Mouse (Mus musculus) midbrain, postnatal 0 days (tissue): ENCODE measurements around the gene Mgp. TPM values are rescaled to one million over a fixed set of nuclear protein-coding genes. Genes with fewer than 3 reads are reported as not detected.

ENCODE experiments used
- ATAC-seq: fragments of 200-750 bp; cut with Nextera tagmentation; 2 replicates; pipeline ENCODE4 v1.8.0; 2017; ENCODE audit warnings: moderate number of reproducible peaks, mild to moderate bottlenecking, moderate TSS enrichment, moderate library complexity; ENCODE audit not compliant: low FRiP score
- DNase-seq: peaks from one replicate; pipeline ENCODE4 v3.0.0-alpha.2; 2015; ENCODE audit warnings: low spot score
- H3K27ac ChIP-seq: fragments of 300-500 bp; sonication (generic); 2 replicates; pipeline ENCODE4 v1.5.1; 2014; ENCODE audit warnings: low read depth, mild to moderate bottlenecking, low read length, mixed read lengths
- H3K27me3 ChIP-seq: fragments of 300-500 bp; sonication (generic); 2 replicates; pipeline ENCODE4 v1.6.1; 2014; ENCODE audit warnings: low read length, control low read depth, mixed read lengths; ENCODE audit not compliant: insufficient read depth
- H3K36me3 ChIP-seq: fragments of 300-500 bp; sonication (generic); 2 replicates; pipeline ENCODE4 v1.6.1; 2014; ENCODE audit warnings: low read length, control low read depth, mixed read lengths; ENCODE audit not compliant: insufficient read depth
- H3K4me1 ChIP-seq: fragments of 300-500 bp; sonication (generic); 2 replicates; pipeline ENCODE4 v1.6.1; 2014; ENCODE audit warnings: mild to moderate bottlenecking, control low read depth, antibody characterized with exemption, low read length, mixed read lengths; ENCODE audit not compliant: insufficient read depth
- H3K4me2 ChIP-seq: fragments of 300-500 bp; sonication (generic); 2 replicates; pipeline ENCODE4 v1.6.1; 2014; ENCODE audit warnings: low read depth, mild to moderate bottlenecking, low read length, mixed read lengths; ENCODE audit not compliant: poor library complexity, severe bottlenecking
- H3K4me3 ChIP-seq: fragments of 300-500 bp; sonication (generic); 2 replicates; pipeline ENCODE4 v1.5.1; 2014; ENCODE audit warnings: low read depth, mild to moderate bottlenecking, low read length, moderate library complexity
- H3K9ac ChIP-seq: fragments of 300-500 bp; sonication (generic); replicated peaks from 2 replicates; pipeline ENCODE4 v1.6.1; 2014; ENCODE audit warnings: mild to moderate bottlenecking, low read length, moderate library complexity, mixed read lengths; ENCODE audit not compliant: poor library complexity, severe bottlenecking
- H3K9me3 ChIP-seq: fragments of 300-500 bp; sonication (generic); 2 replicates; pipeline ENCODE4 v1.6.1; 2016; ENCODE audit warnings: low read length, control low read depth
- CTCF ChIP-seq: IDR thresholded peaks from 2 replicates; pipeline ENCODE4 v1.5.1; 2016; ENCODE audit warnings: antibody characterized with exemption, mild to moderate bottlenecking
- WGBS: fragments of 180-500 bp; shearing (Covaris S2); extraction: QIAGEN DNeasy Blood & Tissue Kit; methylation state at CpG from one replicate; pipeline ENCODE4 v1.1.7; 2014; 5-methylcytosine and 5-hydroxymethylcytosine counted together
- polyA plus RNA-seq: library from polyadenylated mRNA; unstranded; fragments of >200 nt; fragmentation: Nextera tagmentation; extraction: Ambion mirVana; gene quantifications from 2 replicates; pipeline ENCODE4 v1.2.1, GENCODE M21; 2015
- total RNA-seq: library from RNA; depleted of rRNA; stranded (reverse); fragments of >200 nt; gene quantifications from 2 replicates; pipeline ENCODE4 v1.2.3, GENCODE M21; 2014

The Mgp gene
- total and polyA plus RNA-seq, 2 experiments from 2014 or later, result 25.6 to 72.6 TPM

DNA sequence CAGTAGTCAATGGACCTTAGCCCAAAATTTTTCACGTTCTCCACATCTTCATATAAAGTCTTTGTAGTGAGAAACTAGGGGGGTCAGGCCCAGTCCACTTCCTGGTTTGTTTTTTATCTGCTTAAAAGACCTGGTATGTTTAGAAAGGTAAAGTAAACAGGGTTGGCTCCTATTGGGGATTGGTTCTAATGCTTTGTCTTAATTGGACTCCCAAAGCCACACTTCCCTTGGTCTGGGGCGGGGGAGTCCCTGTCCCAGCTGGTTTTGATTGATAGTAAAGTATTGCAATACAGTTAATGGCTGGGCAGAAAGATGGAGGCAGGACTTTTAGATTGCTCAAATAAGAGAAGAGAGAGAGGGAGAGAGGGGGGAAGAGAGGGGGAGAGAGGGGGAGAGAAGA lies 25.4 kb upstream of the Mgp start:
- H3K4me2 ChIP-seq, result no peak overlapping the region
- no peak overlapping the region for H3K4me3 ChIP-seq
- no peak for DNase-seq
- no peaks in the 10 kb centered on the region for H3K27me3 ChIP-seq
- WGBS, result 79% methylated on average over 2 of the region's 2 CpGs
- H3K9me3 ChIP-seq, result no peaks in the 10 kb centered on the region
- ATAC-seq, result no peak
- no peaks in the 10 kb centered on the region for H3K36me3 ChIP-seq
- no peak overlapping the region for H3K9ac ChIP-seq
- no peak overlapping the region for H3K27ac ChIP-seq
- H3K4me1 ChIP-seq, result no peaks in the 10 kb centered on the region
- TF ChIP-seq CTCF, result no peak

DNA sequence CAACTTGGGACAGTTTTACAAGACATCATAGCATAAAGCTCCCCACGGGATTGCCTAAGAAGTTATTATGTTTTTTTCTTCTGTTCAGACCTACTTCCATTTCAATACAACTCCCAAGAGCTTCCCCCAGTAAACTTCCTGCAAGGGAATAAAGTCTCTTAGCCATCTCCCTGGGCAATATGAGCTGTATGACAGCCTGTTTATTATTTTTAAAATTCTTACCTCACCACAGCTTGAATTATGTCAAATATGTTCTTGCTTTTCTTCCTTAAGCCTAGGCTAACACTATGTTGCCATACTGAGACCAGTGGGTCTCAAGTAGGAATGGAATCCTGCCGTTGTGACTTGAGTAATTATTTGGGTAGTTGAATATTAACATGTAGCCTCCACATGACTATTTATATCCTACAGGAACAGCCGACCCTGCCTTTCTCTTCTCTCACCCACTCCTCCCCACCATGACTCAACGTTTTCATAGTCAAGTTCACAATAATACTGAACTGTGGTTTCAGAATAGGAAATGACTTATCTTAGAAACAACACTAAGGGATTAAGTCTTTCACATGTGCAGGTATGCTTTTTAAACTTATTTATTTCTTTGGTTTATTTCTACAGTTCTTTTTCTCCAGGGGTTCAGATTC lies 24.9 kb upstream of the Mgp start:
- no peak for TF ChIP-seq CTCF
- ATAC-seq (no peak), DNase-seq (no peak)

DNA sequence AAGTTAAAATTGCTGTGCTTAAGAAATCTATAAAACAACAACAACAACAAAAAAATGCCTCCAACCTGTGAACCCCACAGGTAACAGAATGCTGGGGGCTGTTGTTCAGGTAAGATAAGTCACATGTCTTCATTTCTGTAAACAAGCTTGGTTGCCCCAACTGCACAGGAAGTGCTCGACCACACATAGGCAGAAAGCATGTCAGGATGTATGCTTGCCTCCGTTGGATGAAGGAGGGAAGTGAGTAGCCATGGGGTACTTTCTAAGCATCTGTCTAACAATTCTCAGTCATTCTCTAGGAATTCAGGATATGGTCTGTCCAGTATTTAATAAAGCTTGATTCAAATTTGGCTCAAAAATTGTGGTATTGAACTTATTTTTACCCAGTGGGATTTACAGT lies 23.3 kb upstream of the Mgp start:
- WGBS, result 82% methylated on average over 2 of the region's 2 CpGs
- Histone ChIP-seq H3K27ac (no peak overlapping the region), H3K36me3 (no peaks in the 10 kb centered on the region), H3K4me1 (no peaks in the 10 kb centered on the region), H3K4me2 (no peak overlapping the region), H3K9ac (no peak overlapping the region), H3K4me3 (no peak overlapping the region), H3K9me3 (no peaks in the 10 kb centered on the region), H3K27me3 (no peaks in the 10 kb centered on the region)
- DNase-seq, result no peak
- ATAC-seq, result no peak
- TF ChIP-seq CTCF, result no peak

More for the DNA sequence above, 24.9 kb upstream of the Mgp start:
- H3K4me1 ChIP-seq, result no peaks in the 10 kb centered on the region
- H3K9me3 ChIP-seq, result no peaks in the 10 kb centered on the region
- H3K4me2 ChIP-seq, result no peak overlapping the region
- no peaks in the 10 kb centered on the region for H3K36me3 ChIP-seq
- no peak overlapping the region for H3K27ac ChIP-seq
- 78% methylated on average over 4 of the region's 4 CpGs for WGBS
- H3K9ac ChIP-seq, result no peak overlapping the region
- no peaks in the 10 kb centered on the region for H3K27me3 ChIP-seq
- no peak overlapping the region for H3K4me3 ChIP-seq

DNA sequence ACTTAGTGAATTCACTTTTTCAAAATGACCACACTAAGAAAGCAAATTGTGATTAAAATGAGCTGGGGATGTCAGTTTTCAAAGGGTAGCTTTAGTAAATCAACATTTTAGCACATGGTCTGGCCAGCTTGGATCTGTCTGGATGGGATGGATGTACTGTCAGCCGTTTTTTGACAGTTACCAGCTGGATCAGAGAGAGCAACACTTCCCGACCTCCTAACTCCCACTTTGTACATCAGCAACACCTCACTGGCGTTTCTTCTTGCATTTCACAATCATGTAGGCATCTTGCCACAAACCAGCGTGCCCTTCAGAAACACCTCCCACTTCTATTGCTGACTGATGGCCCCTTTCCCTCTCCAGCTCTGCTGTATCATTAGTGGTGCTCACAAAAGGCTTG lies 22.6 kb upstream of the Mgp start:
- Histone ChIP-seq H3K9me3 (no peaks in the 10 kb centered on the region), H3K4me1 (no peaks in the 10 kb centered on the region), H3K27me3 (no peaks in the 10 kb centered on the region), H3K27ac (no peak overlapping the region), H3K36me3 (no peaks in the 10 kb centered on the region), H3K9ac (no peak overlapping the region), H3K4me3 (no peak overlapping the region), H3K4me2 (no peak overlapping the region)
- no peak for DNase-seq
- ATAC-seq, result no peak
- TF ChIP-seq CTCF, result no peak
- 73% methylated on average over 4 of the region's 4 CpGs for WGBS

DNA sequence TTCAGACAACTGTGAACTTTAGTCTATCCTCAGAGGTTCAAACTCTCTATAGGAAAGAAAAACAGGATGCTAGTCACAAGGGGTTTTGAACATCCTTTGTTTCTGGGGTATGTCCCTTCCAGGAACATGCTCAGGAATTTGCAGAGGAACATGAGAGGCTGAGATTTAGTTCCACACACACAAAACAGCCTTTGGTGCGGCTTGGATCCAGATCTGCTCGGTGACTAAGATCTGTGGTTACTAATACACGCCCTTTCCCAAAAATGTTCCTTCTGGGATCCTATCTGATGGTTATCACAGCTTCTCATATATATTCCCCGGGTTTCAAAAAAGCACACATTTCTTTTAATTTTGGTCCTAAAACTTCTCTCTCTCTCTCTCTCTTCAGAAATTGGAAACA lies 22.2 kb upstream of the Mgp start:
- Histone ChIP-seq H3K27ac (no peak overlapping the region), H3K9ac (no peak overlapping the region), H3K4me1 (no peaks in the 10 kb centered on the region), H3K4me2 (no peak overlapping the region), H3K36me3 (no peaks in the 10 kb centered on the region), H3K4me3 (no peak overlapping the region), H3K27me3 (no peaks in the 10 kb centered on the region), H3K9me3 (no peaks in the 10 kb centered on the region)
- ATAC-seq, result no peak
- TF ChIP-seq CTCF, result no peak
- 83% methylated on average over 4 of the region's 4 CpGs for WGBS
- no peak for DNase-seq

DNA sequence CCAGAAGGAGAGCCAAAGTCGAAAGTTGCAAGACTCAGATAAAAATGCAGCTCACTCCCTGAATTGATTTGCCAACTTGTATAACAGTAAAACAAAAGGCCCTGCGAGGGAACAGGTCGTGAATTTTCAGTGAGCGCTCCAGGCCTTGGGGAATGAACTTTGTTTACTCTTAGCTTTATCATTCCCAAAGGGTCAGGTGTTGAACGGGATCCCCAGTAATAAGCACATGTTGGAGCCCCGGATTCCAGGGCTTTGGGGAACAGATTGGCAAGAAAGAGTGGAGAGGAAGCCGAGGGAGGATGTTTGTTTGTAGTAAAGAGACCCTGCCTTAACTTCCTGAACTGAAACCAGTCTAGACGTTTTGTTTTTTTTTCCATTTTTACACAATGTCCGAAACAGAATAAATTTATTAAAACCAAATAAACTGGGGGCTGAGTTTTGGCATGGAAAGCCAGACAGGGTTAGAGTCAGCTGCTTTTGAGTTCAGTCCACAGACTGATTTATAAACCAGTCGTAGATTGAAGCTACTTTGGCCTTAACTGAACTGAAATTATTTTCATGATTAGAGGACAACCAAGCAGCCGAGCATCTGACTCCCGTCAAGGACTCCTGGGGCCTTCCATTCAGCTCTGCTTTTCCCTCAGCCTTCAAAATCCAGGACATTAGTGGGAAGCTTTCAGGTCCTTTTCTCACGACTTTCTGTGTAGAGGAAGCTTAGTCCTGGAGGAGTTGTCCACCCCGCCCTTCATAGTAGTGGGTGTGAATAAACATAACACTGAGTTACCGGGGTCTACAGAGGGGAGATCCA lies 19.1 kb upstream of the Mgp start:
- ATAC-seq (no peak), DNase-seq (no peak)
- no peak overlapping the region for H3K9ac ChIP-seq
- H3K4me3 ChIP-seq, result no peak overlapping the region
- H3K27me3 ChIP-seq, result no peaks in the 10 kb centered on the region
- no peak overlapping the region for H3K27ac ChIP-seq
- 62% methylated on average over 15 of the region's 15 CpGs for WGBS
- no peak for TF ChIP-seq CTCF
- no peaks in the 10 kb centered on the region for H3K9me3 ChIP-seq
- no peaks in the 10 kb centered on the region for H3K4me1 ChIP-seq
- H3K36me3 ChIP-seq, result no peaks in the 10 kb centered on the region
- H3K4me2 ChIP-seq, result no peak overlapping the region
